Mouse (Mus musculus): ENCODE measurements around the gene Tssk3. TPM values are rescaled to one million over a fixed set of nuclear protein-coding genes. Genes with fewer than 3 reads are reported as not detected.
A peak's percentile ranks its signal among the peaks of the same experiment; 100 is the strongest.

Gene Tssk3
- polyA plus RNA-seq, 2 experiments: not detected

- no peaks in the 10 kb centered on the region for H3K36me3 ChIP-seq (replicated peaks; ENCODE audit: control insufficient read depth, insufficient read depth, low read depth)
- peak overlapping the region; percentile 54 to 73 for H3K4me3 ChIP-seq (ENCODE audit: insufficient read depth in 1 of 2, low read depth in 2 of 2, low read length in 2 of 2)
- peaks cover 0 to 20% of the 10 kb centered on the region in 2 experiments; a peak in 3 of 4 replicates for H3K4me1 ChIP-seq (replicated peaks; ENCODE audit: control insufficient read depth in 2 of 2, insufficient read depth in 2 of 2, low read length in 1 of 2)
- peak; percentile 75 for ATAC-seq (ENCODE audit: insufficient read depth)
- 3% methylated on average over 47 of the region's 49 CpGs for WGBS (ENCODE audit: insufficient replicate concordance)
- H3K9ac ChIP-seq (replicated peaks): peak overlapping the region; percentile 62
- peak overlapping the region; percentile 67 for H3K4me2 ChIP-seq (ENCODE audit: low read depth)
- TF ChIP-seq EP300 (IDR thresholded peaks at IDR 0.05; ENCODE audit: low read depth) (no peak), CTCF (IDR thresholded peaks at IDR 0.05; ENCODE audit: low read depth) (peak; percentile 24; the same call in 1 of the 2 replicates)
- peak; percentile 53 to 55 (median 54) for DNase-seq (ENCODE audit: low read depth in 3 of 3, low spot score in 3 of 3)
- H3K27me3 ChIP-seq (ENCODE audit: control insufficient read depth, insufficient read depth, low read length): peaks cover 2% of the 10 kb centered on the region; the same call in 1 of the 2 replicates
- no peaks in the 10 kb centered on the region for H3K9me3 ChIP-seq (ENCODE audit: control insufficient read depth, low read length)
- H3K27ac ChIP-seq: peak overlapping the region; percentile 57
Measured at GRCm38 (mm10) chr4:129500607-129501566, 10.1 kb upstream of the Tssk3 start.

GRCm38 (mm10) chr4:129500017-129500416 lies 9.2 kb upstream of the Tssk3 start:
- Histone ChIP-seq H3K9me3 (ENCODE audit: control insufficient read depth, low read length) (no peaks in the 10 kb centered on the region), H3K4me2 (ENCODE audit: low read depth) (peak overlapping the region; percentile 67), H3K9ac (replicated peaks) (no peak overlapping the region), H3K27ac (no peak overlapping the region; the same call in 1 of the 2 replicates), H3K27me3 (ENCODE audit: control insufficient read depth, insufficient read depth, low read length) (peaks cover 2% of the 10 kb centered on the region; the same call in 1 of the 2 replicates), H3K36me3 (replicated peaks; ENCODE audit: control insufficient read depth, insufficient read depth, low read depth) (no peaks in the 10 kb centered on the region), H3K4me1 (replicated peaks; ENCODE audit: control insufficient read depth in 2 of 2, insufficient read depth in 2 of 2, low read length in 1 of 2) (peaks cover 0 to 23% of the 10 kb centered on the region in 2 experiments; a peak in 3 of 4 replicates), H3K4me3 (ENCODE audit: insufficient read depth in 1 of 2, low read depth in 2 of 2, low read length in 2 of 2) (peak overlapping the region; percentile 54 to 73)
- 74% methylated on average over 8 of the region's 8 CpGs for WGBS (ENCODE audit: insufficient replicate concordance)
- TF ChIP-seq CTCF (IDR thresholded peaks at IDR 0.05; ENCODE audit: low read depth): no peak
- TF ChIP-seq EP300 (IDR thresholded peaks at IDR 0.05; ENCODE audit: low read depth): no peak
- ATAC-seq (ENCODE audit: insufficient read depth): no peak
- no peak for DNase-seq (ENCODE audit: low read depth in 3 of 3, low spot score in 3 of 3)

- DNase-seq (ENCODE audit: low read depth in 3 of 3, low spot score in 3 of 3) (no peak), ATAC-seq (ENCODE audit: insufficient read depth) (no peak)
- Histone ChIP-seq H3K4me3 (ENCODE audit: insufficient read depth in 1 of 2, low read depth in 2 of 2, low read length in 2 of 2) (no peak overlapping the region), H3K27me3 (ENCODE audit: control insufficient read depth, insufficient read depth, low read length) (peaks cover 2% of the 10 kb centered on the region; the same call in 1 of the 2 replicates), H3K27ac (no peak overlapping the region), H3K4me1 (replicated peaks; ENCODE audit: control insufficient read depth in 2 of 2, insufficient read depth in 2 of 2, low read length in 1 of 2) (peaks cover 0 to 23% of the 10 kb centered on the region in 2 experiments; a peak in 3 of 4 replicates), H3K36me3 (replicated peaks; ENCODE audit: control insufficient read depth, insufficient read depth, low read depth) (no peaks in the 10 kb centered on the region), H3K9me3 (ENCODE audit: control insufficient read depth, low read length) (no peaks in the 10 kb centered on the region), H3K9ac (replicated peaks) (no peak overlapping the region), H3K4me2 (ENCODE audit: low read depth) (no peak overlapping the region)
- WGBS (ENCODE audit: insufficient replicate concordance): 52% methylated on average over 3 of the region's 3 CpGs
- no peak for TF ChIP-seq CTCF (IDR thresholded peaks at IDR 0.05; ENCODE audit: low read depth)
- no peak for TF ChIP-seq EP300 (IDR thresholded peaks at IDR 0.05; ENCODE audit: low read depth)
Measured at GRCm38 (mm10) chr4:129498941-129499340, 8.1 kb upstream of the Tssk3 start.

DNA sequence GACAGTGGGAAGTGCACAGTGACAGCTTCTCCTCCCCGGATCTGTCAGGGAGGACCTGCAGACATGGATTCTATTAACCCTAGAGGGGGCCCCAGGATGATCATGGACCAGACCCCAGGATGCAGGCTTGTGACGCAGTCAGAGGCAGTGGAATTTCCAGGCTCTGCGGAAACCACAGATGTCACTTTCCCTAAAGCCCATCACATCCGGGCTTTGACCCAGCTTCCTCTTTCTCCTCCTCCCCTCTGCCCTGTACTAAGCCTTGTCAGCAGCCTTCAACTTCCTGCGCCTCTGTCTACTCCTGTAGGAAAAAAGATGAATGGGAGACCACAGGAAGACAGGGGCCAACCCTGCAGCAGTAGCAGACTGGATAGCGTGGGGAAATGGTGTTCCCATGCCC lies 5.8 kb upstream of the Tssk3 start:
- ATAC-seq (ENCODE audit: insufficient read depth): peak; percentile 21; the same call in 1 of the 2 replicates
- no peak overlapping the region for H3K27ac ChIP-seq
- no peak overlapping the region for H3K4me3 ChIP-seq (ENCODE audit: insufficient read depth in 1 of 2, low read depth in 2 of 2, low read length in 2 of 2)
- H3K4me2 ChIP-seq (ENCODE audit: low read depth): no peak overlapping the region
- 8% methylated on average over 6 of the region's 6 CpGs for WGBS (ENCODE audit: insufficient replicate concordance)
- H3K36me3 ChIP-seq (replicated peaks; ENCODE audit: control insufficient read depth, insufficient read depth, low read depth): no peaks in the 10 kb centered on the region
- H3K9ac ChIP-seq (replicated peaks): no peak overlapping the region
- H3K4me1 ChIP-seq (replicated peaks; ENCODE audit: control insufficient read depth in 2 of 2, insufficient read depth in 2 of 2, low read length in 1 of 2): peaks cover 0 to 16% of the 10 kb centered on the region in 2 experiments; a peak in 3 of 4 replicates
- H3K9me3 ChIP-seq (ENCODE audit: control insufficient read depth, low read length): no peaks in the 10 kb centered on the region
- no peak for TF ChIP-seq CTCF (IDR thresholded peaks at IDR 0.05; ENCODE audit: low read depth)
- TF ChIP-seq EP300 (IDR thresholded peaks at IDR 0.05; ENCODE audit: low read depth): no peak
- peak in 1 of 3 experiments; percentile 32 for DNase-seq (ENCODE audit: low read depth in 3 of 3, low spot score in 3 of 3)
- peaks cover 11% of the 10 kb centered on the region for H3K27me3 ChIP-seq (ENCODE audit: control insufficient read depth, insufficient read depth, low read length)

Data from liver, embryonic 14.5 days (tissue).